In the genomic region with DNA sequence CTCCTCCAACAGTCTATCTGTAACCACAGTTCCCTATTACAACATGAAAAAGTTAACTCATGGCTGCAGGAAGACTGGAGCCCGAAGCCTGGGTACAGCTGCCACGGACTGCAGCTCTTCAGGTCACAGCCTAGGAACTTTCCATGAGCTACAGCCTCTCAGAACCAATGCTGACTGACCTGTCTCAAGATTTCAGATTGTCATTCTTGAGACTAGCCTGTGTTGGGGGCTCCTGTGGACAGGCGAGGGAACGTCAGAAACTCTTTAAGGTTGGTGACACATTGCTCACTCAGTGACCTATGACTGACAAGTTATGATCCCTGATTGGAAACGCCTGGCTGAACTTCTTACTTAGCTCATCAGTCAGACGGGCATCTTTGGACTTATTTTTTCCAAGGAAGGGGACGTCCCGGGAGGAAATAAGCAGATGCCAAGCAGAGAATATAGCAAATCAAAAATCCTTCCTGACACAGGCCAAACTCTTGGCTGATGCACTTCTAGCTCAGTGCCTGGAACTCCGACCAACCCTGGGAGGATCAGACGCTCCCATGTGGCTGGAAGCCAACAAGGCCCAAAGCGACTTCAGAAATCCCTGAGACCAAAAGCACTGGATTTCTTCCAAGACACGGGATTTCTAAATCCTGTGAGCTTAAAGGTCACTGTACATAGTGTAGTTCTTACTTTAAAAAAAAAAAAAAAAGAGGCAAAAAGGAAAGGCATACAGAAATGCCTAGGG, we compare ENCODE assay signal across 8 mouse cellular contexts.
DNase-seq lines count a peak whose midpoint lies in the region; ATAC-seq and TF ChIP-seq lines count a peak whose summit lies in the region.

No protein-coding gene starts in this region.

- no peak for TF ChIP-seq POLR2A in embryonic fibroblast, embryonic 13.5 days (IDR thresholded peaks at IDR 0.05; ENCODE audit: low read depth, low read length)

- no peak overlapping the region for H3K4me3 ChIP-seq in neural tube, embryonic 13.5 days
- H3K4me3 ChIP-seq in embryonic fibroblast, embryonic 13.5 days (ENCODE audit: insufficient read depth, low read length), result no peak overlapping the region
- H3K4me3 ChIP-seq in hindbrain, embryonic 16.5 days (ENCODE audit: low read length), result no peak overlapping the region
- H3K4me3 ChIP-seq in lung, embryonic 16.5 days (ENCODE audit: low read length), result no peak overlapping the region

- H3K4me1 ChIP-seq in neural tube, embryonic 13.5 days (replicated peaks), result peaks cover 44% of the 10 kb centered on the region
- H3K4me1 ChIP-seq in embryonic fibroblast, embryonic 13.5 days (ENCODE audit: control insufficient read depth, insufficient read depth, low read length), result peaks cover 10% of the 10 kb centered on the region
- H3K4me1 ChIP-seq in hindbrain, embryonic 16.5 days (ENCODE audit: control insufficient read depth, insufficient read depth, low read depth, low read length), result peaks cover 17% of the 10 kb centered on the region
- H3K4me1 ChIP-seq in lung, embryonic 16.5 days (replicated peaks; ENCODE audit: control insufficient read depth, insufficient read depth, low read length), result peaks cover 30% of the 10 kb centered on the region

- H3K27me3 ChIP-seq in neural tube, embryonic 13.5 days, result no peaks in the 10 kb centered on the region
- no peaks in the 10 kb centered on the region for H3K27me3 ChIP-seq in hindbrain, embryonic 16.5 days (replicated peaks; ENCODE audit: control insufficient read depth, insufficient read depth, low read length)
- H3K27me3 ChIP-seq in lung, embryonic 16.5 days (ENCODE audit: control insufficient read depth, insufficient read depth, low read depth, low read length), result no peaks in the 10 kb centered on the region

- 83% methylated on average over 12 of the region's 12 CpGs for WGBS in neural tube, embryonic 13.5 days
- WGBS in hindbrain, embryonic 16.5 days, result 55% methylated on average over 12 of the region's 12 CpGs
- 36% methylated on average over 12 of the region's 12 CpGs for WGBS in lung, embryonic 16.5 days

- 0 out of 2 replicates have a peak, but pooled peaks cover 2% of the 10 kb centered on the region for H3K36me3 ChIP-seq in neural tube, embryonic 13.5 days
- H3K36me3 ChIP-seq in hindbrain, embryonic 16.5 days (ENCODE audit: control insufficient read depth, insufficient read depth, low read length), result no peaks in the 10 kb centered on the region
- no peaks in the 10 kb centered on the region for H3K36me3 ChIP-seq in lung, embryonic 16.5 days (ENCODE audit: control insufficient read depth, insufficient read depth, low read length)

- ATAC-seq in neural tube, embryonic 13.5 days (ENCODE audit: low read depth), result no peak
- no peak for ATAC-seq in hindbrain, embryonic 16.5 days
- peak; percentile 80 for ATAC-seq in lung, embryonic 16.5 days (ENCODE audit: low read depth)

- H3K27ac ChIP-seq in neural tube, embryonic 13.5 days (replicated peaks), result peak overlapping the region; percentile 46; the same call in 1 of the 2 replicates
- peak overlapping the region; percentile 28 for H3K27ac ChIP-seq in embryonic fibroblast, embryonic 13.5 days (ENCODE audit: insufficient read depth, low read length)
- H3K27ac ChIP-seq in hindbrain, embryonic 16.5 days (ENCODE audit: low read depth, low read length), result peak overlapping the region; percentile 70
- H3K27ac ChIP-seq in lung, embryonic 16.5 days (ENCODE audit: low read length), result peak overlapping the region; percentile 76

- DNase-seq in neural tube, embryonic 10.5 days (ENCODE audit: extremely low spot score, low spot score), result no peak
- no peak for DNase-seq in right cerebral cortex, adult 2 months (ENCODE audit: low spot score in 2 of 2)
- DNase-seq in frontal cortex, postnatal 10 days (ENCODE audit: low spot score in 2 of 2), result no peak
- DNase-seq in urinary bladder, adult 18-20 months (ENCODE audit: low spot score in 2 of 2), result no peak

- H3K9me3 ChIP-seq in neural tube, embryonic 13.5 days, result no peaks in the 10 kb centered on the region
- H3K9me3 ChIP-seq in hindbrain, embryonic 16.5 days (ENCODE audit: control insufficient read depth, low read length), result no peaks in the 10 kb centered on the region
- no peaks in the 10 kb centered on the region for H3K9me3 ChIP-seq in lung, embryonic 16.5 days (ENCODE audit: control insufficient read depth, low read length)

- no peak overlapping the region for H3K9ac ChIP-seq in neural tube, embryonic 13.5 days
- no peak overlapping the region for H3K9ac ChIP-seq in hindbrain, embryonic 16.5 days (ENCODE audit: low read depth, low read length)
- no peak overlapping the region for H3K9ac ChIP-seq in lung, embryonic 16.5 days (ENCODE audit: low read length)

- TF ChIP-seq CTCF in embryonic fibroblast, embryonic 13.5 days (IDR thresholded peaks at IDR 0.05; ENCODE audit: borderline replicate concordance, insufficient read depth, low read length), result no peak

- no peak overlapping the region for H3K4me2 ChIP-seq in neural tube, embryonic 13.5 days
- H3K4me2 ChIP-seq in hindbrain, embryonic 16.5 days (ENCODE audit: low read length), result no peak overlapping the region
- no peak overlapping the region for H3K4me2 ChIP-seq in lung, embryonic 16.5 days (ENCODE audit: low read depth, low read length)
